Mouse (Mus musculus): ENCODE measurements at regions not wholly inside any gene's neighbourhood (a gene's known extent, or its start where the extent isn't known, plus 50 kb on each side); places are given as distances from the start of the nearest gene placed in this dataset.

GRCm38 (mm10) chr5:33548800-33549199, 80.6 kb downstream of the Fam53a start:
- ATAC-seq (replicated peaks; ENCODE audit: low FRiP score, poor library complexity, severe bottlenecking) = no peak

GRCm38 (mm10) chr5:33543372-33543771, 86.1 kb downstream of the Fam53a start:
- ATAC-seq (replicated peaks; ENCODE audit: low FRiP score, poor library complexity, severe bottlenecking) = peak; percentile 66

GRCm38 (mm10) chr5:33542643-33543042, 86.8 kb downstream of the Fam53a start:
- ATAC-seq (replicated peaks; ENCODE audit: low FRiP score, poor library complexity, severe bottlenecking) = no peak

GRCm38 (mm10) chr5:33542000-33542554, 87.4 kb downstream of the Fam53a start:
- no peak for ATAC-seq (replicated peaks; ENCODE audit: low FRiP score, poor library complexity, severe bottlenecking)

- no peak for ATAC-seq (replicated peaks; ENCODE audit: low FRiP score, poor library complexity, severe bottlenecking)
Measured at GRCm38 (mm10) chr5:33540259-33540658, 89.2 kb downstream of the Fam53a start.

- ATAC-seq (replicated peaks; ENCODE audit: low FRiP score, poor library complexity, severe bottlenecking) = no peak
Measured at GRCm38 (mm10) chr5:33537429-33537828, 92.0 kb downstream of the Fam53a start.

GRCm38 (mm10) chr5:33537017-33537416, 92.4 kb downstream of the Fam53a start:
- ATAC-seq (replicated peaks; ENCODE audit: low FRiP score, poor library complexity, severe bottlenecking) = no peak

GRCm38 (mm10) chr5:33536261-33536660, 93.2 kb downstream of the Fam53a start:
- ATAC-seq (replicated peaks; ENCODE audit: low FRiP score, poor library complexity, severe bottlenecking) = no peak

- no peak for ATAC-seq (replicated peaks; ENCODE audit: low FRiP score, poor library complexity, severe bottlenecking)
Measured at GRCm38 (mm10) chr5:33535145-33536010, 94.1 kb downstream of the Fam53a start.

- ATAC-seq (replicated peaks; ENCODE audit: low FRiP score, poor library complexity, severe bottlenecking) = no peak
Measured at GRCm38 (mm10) chr5:33534345-33534744, 95.1 kb downstream of the Fam53a start.

- ATAC-seq (replicated peaks; ENCODE audit: low FRiP score, poor library complexity, severe bottlenecking) = no peak
Measured at GRCm38 (mm10) chr5:33533185-33533584, 96.2 kb downstream of the Fam53a start.

- no peak for ATAC-seq (replicated peaks; ENCODE audit: low FRiP score, poor library complexity, severe bottlenecking)
Measured at GRCm38 (mm10) chr5:33531263-33531662, 97.5 kb upstream of the Nkx1-1 start.

- ATAC-seq (replicated peaks; ENCODE audit: low FRiP score, poor library complexity, severe bottlenecking) = no peak
Measured at GRCm38 (mm10) chr5:33529771-33530170, 96.0 kb upstream of the Nkx1-1 start.

- ATAC-seq (replicated peaks; ENCODE audit: low FRiP score, poor library complexity, severe bottlenecking) = no peak
Measured at GRCm38 (mm10) chr5:33528971-33529670, 95.3 kb upstream of the Nkx1-1 start.

- ATAC-seq (replicated peaks; ENCODE audit: low FRiP score, poor library complexity, severe bottlenecking) = no peak
Measured at GRCm38 (mm10) chr5:33527750-33528149, 94.0 kb upstream of the Nkx1-1 start.

- ATAC-seq (replicated peaks; ENCODE audit: low FRiP score, poor library complexity, severe bottlenecking) = no peak
Measured at GRCm38 (mm10) chr5:33527316-33527715, 93.5 kb upstream of the Nkx1-1 start.

- no peak for ATAC-seq (replicated peaks; ENCODE audit: low FRiP score, poor library complexity, severe bottlenecking)
Measured at GRCm38 (mm10) chr5:33521951-33522742, 88.4 kb upstream of the Nkx1-1 start.

GRCm38 (mm10) chr5:33520856-33521255, 87.1 kb upstream of the Nkx1-1 start:
- ATAC-seq (replicated peaks; ENCODE audit: low FRiP score, poor library complexity, severe bottlenecking) = no peak

GRCm38 (mm10) chr5:33519394-33519793, 85.6 kb upstream of the Nkx1-1 start:
- no peak for ATAC-seq (replicated peaks; ENCODE audit: low FRiP score, poor library complexity, severe bottlenecking)

GRCm38 (mm10) chr5:33518860-33519259, 85.1 kb upstream of the Nkx1-1 start:
- ATAC-seq (replicated peaks; ENCODE audit: low FRiP score, poor library complexity, severe bottlenecking) = no peak

Measured in erythroid progenitor cell, adult 5-6 weeks (primary cell).